Mouse (Mus musculus) left cerebral cortex, postnatal 4 days (tissue): ENCODE results near the gene Bco2. TPM values are rescaled to one million over a fixed set of nuclear protein-coding genes. Genes with fewer than 3 reads are reported as not detected.

ENCODE experiments used
- DNase-seq: peaks from one replicate; pipeline ENCODE4 v3.0.0-alpha.2; 2022
- intact Hi-C: fragments of 180-260 bp; cut with DNase I; formaldehyde crosslinking; loops from one replicate; pipeline ENCODE4 v1.15.1; 2025
- total RNA-seq, 2 experiments: library from RNA; stranded (reverse); gene quantifications; 2 replicates each; pipeline ENCODE4 v1.2.3; 2021

Gene Bco2
- total RNA-seq, 2 experiments from 2014 or later = 0.70 to 0.93 TPM

DNA sequence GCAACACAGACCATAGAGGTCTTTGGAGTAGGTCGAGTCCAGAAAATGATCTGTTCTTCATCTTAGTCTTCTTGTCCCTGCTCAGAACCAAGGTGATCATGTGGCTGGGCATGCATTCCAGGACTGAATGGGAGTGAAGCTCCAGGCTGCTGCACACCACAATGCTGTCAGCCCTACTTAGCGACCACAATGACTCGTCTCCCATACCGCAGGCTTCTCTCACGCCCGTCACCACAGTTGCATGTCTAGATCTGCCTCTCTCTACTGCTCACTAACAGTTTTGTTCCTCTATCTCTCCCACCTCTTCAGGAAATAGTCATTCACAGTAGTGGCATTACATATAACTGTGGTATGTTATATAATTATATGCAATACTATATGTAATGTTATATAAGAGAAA lies 34.2 kb downstream of the Bco2 start:
- intact Hi-C loops = no loop called here
- no peak for DNase-seq

- DNase-seq = no peak
- intact Hi-C loops = no loop called here
These were observed 36.2 kb downstream of the Bco2 start for GRCm38 (mm10) chr9:50518781-50519180.

DNA sequence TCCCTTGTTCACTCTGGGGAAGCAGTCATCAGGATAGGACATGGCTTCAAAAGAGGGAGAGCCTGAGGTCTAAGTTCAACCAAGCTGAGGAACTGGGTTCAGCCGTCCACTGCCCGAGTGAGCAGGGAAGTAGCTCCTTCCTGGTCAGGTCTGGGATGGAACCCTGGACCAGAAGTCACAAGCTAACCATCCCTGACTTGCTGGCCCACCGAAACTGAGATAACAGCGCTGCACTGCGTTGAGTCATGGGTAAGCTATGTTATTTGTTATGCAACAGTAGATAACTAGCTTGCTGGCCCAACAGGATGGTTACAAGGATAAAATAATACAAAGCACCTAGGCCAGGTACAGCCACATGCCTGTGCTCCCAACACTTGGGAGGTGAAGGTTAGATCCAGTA lies 39.5 kb downstream of the Bco2 start:
- intact Hi-C loops = no loop called here
- DNase-seq = no peak

DNA sequence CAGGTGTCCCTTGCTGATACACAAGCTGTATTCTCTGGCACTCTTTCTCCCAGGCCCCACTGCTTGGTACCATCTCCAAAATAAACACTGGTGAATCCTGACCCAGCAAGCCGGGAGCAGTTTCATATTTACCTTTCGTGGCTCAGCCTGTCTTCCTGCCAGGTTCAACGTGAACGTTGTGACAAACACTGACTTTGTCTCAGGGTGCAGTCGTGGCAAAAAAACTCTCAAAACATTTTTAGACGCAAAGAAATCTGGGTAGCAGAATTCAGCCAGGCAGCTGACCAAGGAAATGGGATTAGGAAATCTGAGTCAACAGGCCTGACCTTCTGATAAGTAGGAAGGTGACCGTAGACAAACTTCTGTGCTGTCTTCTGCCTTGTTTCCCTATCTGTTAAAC lies 47.4 kb downstream of the Bco2 start:
- DNase-seq = no peak
- intact Hi-C loops = no loop called here

- no peak for DNase-seq
- intact Hi-C loops = no loop called here
These were observed 49.6 kb downstream of the Bco2 start for GRCm38 (mm10) chr9:50505405-50505804.

DNA sequence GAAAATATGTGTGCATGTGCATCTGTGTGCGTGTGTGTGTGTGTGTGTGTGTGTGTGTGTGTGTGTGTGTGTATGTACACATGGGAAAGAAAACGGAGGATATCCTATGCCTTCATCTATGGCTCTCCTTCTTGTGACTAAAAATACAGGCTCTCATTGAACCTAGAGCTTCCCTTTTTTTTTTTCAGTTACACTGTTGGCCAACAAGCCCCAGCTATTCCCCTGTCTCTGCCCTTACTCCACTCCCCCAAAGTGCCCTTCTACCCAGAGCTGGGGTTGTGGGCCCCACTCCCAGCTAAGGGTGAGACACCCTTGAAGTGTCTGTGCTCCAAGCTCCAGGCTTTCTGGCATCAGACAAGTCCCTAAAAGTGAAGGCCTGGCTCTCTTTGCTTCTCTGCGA lies 52.0 kb downstream of the Bco2 start:
- no peak for DNase-seq
- intact Hi-C loops = no loop called here

DNA sequence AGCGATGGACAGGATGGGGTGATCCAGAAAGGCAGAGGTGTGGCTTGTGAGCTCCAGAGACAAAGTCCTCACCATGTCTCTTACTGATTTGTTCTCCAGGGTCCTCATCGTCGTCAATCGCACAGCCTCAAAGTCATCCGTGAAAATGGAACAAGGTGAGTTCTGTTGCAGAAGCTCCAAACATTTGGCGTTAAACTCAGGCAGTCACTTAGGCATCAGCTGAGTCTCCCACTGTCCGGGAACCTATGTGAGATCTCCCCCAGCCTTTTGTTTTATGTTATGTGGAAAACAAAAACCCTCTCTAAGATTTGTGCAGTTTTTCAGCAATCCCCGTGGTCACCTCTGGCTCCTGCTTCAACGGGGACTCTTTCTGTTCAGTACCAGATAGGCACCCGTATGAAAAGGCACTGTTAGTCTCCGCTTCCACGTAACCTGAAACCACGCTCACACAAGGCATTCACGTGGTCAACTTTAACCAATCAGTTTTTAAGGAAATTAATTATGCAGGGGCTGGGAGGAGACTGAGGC lies 53.9 kb downstream of the Bco2 start:
- DNase-seq = no peak
- intact Hi-C loops = no loop called here

DNA sequence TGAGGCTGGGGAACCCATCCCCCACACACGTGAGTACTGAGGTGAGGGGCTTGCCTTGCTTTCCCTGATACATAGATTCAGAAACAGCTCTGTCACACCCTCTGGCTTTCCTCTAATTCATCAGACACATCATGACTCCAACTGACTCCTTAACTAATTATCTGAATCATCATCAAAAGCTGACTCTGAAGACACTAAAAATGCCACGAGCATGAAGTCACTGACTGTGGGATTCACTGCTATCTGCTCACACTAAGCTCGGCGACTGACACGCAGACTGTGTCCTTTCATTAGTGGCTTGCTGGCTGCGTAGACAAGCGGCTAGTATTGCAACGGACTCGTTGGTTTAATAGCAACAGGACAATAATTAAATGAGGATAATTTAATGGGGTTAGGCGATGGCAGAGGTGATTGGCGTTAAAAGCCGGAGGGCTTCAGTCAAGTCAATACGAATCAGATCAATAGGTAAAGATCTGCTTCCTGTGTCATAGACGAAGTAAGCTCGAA lies 54.5 kb downstream of the Bco2 start:
- DNase-seq = no peak
- intact Hi-C loops = no loop called here

DNA sequence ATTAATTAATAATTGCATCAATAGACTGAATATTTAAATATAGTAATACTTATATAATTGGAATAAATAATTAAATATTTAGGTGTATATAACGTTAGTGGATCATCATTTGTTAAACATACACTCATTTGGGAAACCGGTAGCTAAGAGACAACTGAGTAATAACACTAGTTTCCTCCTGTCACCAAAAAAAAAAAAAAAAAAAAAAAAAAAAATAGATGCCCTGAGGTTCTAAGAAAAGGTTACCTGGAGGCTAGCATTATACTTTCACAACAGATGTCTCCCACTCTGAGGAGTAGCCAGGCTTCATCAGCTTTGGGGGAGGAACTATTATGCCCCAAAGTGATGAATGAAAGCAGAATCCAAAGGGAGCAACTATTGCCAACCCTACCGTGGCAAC lies 55.2 kb downstream of the Bco2 start:
- no peak for DNase-seq
- intact Hi-C loops = no loop called here

DNA sequence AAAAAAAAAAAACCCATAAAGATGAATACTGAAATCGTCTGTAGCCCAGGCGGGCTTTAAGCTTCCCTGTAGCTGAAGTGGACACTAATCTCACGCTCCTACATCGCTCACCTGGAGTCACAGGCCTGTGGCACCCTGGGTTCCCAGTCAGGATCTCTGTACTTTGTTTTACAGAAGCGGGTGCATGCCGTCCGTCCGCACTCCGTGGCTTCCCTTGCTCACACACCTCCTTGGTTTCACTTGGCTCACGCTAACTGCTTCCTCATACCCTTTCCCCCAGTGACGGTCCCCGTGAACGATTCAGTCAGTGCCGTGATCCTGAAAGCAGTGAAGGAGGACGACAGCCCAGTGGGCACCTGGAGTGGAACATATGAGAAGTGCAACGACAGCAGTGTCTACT lies 56.2 kb downstream of the Bco2 start:
- no peak for DNase-seq

DNA sequence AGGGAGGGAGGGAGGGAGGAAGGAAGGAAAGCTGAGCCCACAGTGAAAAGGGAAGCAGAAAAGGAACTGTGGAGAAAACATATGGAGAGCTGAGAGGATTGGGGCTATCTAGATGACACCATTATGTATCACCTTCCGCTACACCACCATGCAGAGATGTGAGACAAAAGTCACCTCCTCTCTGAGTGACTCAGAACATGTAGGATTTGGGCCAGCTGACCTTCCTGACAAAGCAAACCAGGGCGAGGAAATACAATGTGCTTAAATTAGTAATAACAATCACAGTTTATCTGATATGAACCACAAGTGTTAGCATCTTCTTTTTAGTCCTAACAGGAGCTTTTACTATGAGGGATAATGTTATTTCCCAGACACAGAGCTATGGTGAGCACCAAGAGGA lies 57.4 kb downstream of the Bco2 start:
- intact Hi-C loops = no loop called here
- DNase-seq = no peak

More for the DNA sequence above, 56.2 kb downstream of the Bco2 start:
- intact Hi-C loops = no loop called here

GRCm38 (mm10) chr9:50497076-50497475 lies 57.9 kb downstream of the Bco2 start:
- DNase-seq = no peak
- intact Hi-C loops = no loop called here

DNA sequence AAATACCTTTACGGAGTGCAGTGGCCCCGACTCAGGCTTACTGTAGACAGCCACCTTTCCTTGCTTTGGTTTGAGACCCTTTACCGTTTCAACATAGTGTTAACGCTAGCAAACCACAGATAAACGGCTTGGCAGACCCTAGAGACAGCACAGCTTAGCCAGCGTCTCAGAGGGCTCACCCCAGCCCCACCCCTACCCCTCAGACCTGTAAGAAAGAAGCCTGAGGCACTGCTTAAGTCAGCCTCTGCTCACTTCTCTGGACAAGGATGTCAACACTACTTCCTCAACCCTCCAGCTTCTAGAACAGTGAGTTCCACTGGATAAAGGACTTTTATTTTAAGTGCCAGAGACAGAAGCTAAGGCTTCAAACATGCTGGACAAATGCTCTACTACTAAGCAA lies 58.4 kb downstream of the Bco2 start:
- no peak for DNase-seq
- intact Hi-C loops = no loop called here

GRCm38 (mm10) chr9:50496151-50496505 lies 58.9 kb downstream of the Bco2 start:
- no peak for DNase-seq
- intact Hi-C loops = no loop called here

DNA sequence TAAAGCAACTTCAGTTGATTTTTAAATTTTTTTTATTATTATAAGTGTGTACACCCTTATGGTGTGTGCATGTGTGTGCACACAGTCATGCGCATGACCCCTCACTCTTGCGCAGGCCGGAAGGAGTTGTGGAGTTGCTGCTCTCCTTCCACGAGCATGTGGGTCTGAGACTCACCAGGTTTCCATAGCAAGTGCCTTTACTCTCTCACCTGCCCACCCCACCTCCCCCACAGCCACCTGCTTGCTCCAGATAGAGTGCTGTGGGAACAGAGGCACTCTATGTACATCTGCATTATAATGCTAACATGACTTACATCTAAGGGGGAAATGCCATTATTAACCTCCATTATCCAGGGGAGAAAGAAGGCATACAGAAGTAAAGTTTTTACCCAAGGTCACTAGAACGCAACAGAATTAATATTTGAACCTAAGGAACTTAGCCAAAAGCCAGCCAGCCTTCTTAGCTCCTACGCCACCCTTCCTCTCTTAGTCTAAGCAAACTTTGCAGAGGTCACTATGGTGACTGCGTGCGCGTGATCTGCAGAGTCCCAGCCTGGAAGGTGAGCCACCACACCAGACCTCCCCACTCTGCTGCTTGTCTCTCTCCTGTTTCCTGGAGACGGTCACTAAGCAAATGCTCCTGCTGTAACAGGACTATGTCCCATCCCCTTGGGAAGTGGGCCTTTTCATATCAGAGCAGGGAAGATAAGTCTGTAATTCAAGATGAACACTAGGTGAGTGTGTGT lies 59.4 kb downstream of the Bco2 start:
- intact Hi-C loops = no loop called here
- DNase-seq = no peak

DNA sequence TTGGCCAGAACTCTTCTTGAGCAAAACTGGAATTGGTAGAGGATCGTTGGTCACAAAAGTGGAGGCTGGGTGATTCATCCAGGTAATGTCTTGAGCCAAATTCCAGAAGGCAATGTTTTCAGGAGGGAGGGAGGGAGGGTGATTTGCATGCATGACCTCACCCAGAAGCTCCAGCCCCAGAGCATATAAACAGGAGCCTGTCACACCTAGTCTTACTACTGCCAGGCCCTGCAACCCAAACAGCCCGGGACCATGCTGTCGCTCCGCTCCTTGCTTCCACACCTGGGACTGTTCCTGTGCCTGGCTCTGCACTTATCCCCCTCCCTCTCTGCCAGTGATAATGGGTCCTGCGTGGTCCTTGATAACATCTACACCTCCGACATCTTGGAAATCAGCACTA lies 60.7 kb downstream of the Bco2 start, which contains the start of gene Plet1:
TSS of gene Plet1 (plus strand) at position 215 of the 400 bp plus-strand sequence.
- no peak for DNase-seq
- intact Hi-C loops = no loop called here

DNA sequence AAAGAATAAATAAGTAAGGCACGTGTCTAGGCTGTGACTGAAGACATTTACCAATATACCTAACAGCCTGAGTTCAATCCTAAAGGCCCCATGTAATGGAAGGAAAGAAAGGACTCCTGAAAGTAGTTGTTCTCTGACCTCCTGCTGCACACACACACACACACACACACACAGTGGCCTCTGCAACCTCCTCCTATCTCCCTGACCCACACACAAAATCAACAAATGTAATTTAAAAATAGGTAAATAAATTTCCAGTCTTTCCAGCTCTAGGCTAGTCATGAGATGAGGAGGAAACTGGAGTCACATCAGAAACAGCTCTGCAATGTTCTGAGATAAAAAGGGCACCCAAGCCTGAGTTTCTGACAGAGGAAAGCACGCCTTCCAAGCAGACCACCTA lies 61.2 kb downstream of the Bco2 start:
- intact Hi-C loops = no loop called here
- no peak for DNase-seq

GRCm38 (mm10) chr9:50491531-50492045 lies 63.4 kb downstream of the Bco2 start:
- intact Hi-C loops = no loop called here
- no peak for DNase-seq

DNA sequence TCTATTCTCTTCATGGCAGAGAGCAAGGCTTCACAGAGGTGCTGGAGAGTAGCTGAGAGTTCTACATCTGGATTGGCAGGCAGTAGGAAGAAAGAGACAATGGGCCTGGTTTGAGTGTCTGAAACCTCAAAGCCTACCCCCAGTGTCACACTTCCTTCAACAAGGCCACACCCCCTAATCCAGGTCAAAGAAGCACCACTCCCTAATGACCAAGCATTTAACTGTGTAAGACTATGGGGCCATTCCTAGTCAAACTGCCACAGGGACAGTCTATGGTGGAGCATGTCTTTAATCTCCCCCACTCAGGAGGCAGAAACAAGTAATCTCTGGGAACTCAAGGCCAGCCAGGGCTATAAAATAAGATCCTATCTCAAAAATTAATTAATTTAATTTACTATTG lies 64.1 kb downstream of the Bco2 start:
- intact Hi-C loops = no loop called here
- no peak for DNase-seq

DNA sequence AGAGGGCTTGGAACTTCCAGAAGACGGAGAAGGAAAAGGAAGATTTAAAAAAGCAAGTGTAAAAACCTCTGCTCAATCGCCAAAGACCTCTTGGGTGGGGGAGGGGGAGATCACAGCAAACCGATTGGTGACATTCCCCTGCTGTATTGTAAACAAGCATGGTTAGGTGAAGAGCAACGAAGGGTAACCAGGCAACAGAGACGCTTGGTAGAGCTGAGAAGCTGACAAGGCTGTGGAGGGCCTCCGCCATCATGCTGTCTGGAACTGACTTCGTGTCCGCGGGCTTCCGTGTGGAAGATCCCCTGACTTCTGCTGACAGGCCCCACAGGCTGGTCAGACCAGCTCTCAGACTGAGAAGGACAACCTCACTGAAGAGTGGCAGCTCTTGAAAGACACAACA lies 69.5 kb downstream of the Bco2 start:
- peak; percentile 5 for DNase-seq
- intact Hi-C loops = no loop called here
